Mouse (Mus musculus): ENCODE data around the gene Smn1. TPM values are rescaled to one million over a fixed set of nuclear protein-coding genes. Genes with fewer than 3 reads are reported as not detected.
"Not testable (repeated sequence)": the region's sequence is repeated elsewhere in the genome, so short reads cannot be mapped to it uniquely, and the experiment has no call there.

Gene Smn1
- total RNA-seq (2017) = 52.2 and 54.5 TPM in 2 replicates

GRCm38 (mm10) chr13:100124423-100125257, at the start of gene Smn1:
Gene Smn1, plus strand, starts transcription at chr13:100124852.
- ATAC-seq (replicated peaks; ENCODE audit: low read depth, poor library complexity, severe bottlenecking) = peak; percentile 100

DNA sequence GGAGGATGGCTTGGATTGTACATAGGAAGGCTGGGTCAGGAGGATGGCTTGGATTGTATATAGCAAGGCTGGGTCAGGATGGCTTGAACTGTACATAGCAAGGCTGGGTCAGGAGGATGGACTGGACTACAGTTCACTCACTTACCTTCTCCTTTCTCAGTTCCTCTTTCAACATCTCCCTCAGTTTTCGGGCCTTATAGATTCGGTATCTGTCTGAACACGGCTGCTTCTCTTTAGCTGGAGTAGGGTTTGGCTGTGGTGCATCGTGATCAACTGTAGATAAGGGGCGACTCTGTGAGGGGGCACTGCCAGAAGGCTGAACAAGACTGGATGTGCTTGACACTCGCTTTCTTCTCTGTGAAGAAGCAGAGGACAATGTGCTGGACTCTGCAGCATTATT, 25.8 kb upstream of the Smn1 start:
- peak; percentile 33; the same call in 1 of the 2 replicates for ATAC-seq (replicated peaks; ENCODE audit: low read depth, poor library complexity, severe bottlenecking)

GRCm38 (mm10) chr13:100103052-100103658, 21.5 kb upstream of the Smn1 start:
- ATAC-seq (replicated peaks; ENCODE audit: low read depth, poor library complexity, severe bottlenecking) = no peak

GRCm38 (mm10) chr13:100103748-100104254, 20.9 kb upstream of the Smn1 start, which contains the start of gene Bdp1:
Gene Bdp1, minus strand, starts transcription at chr13:100104070.
- peak; percentile 80 for ATAC-seq (replicated peaks; ENCODE audit: low read depth, poor library complexity, severe bottlenecking)

- peak; percentile 50 for ATAC-seq (replicated peaks; ENCODE audit: low read depth, poor library complexity, severe bottlenecking)
Measured at GRCm38 (mm10) chr13:100107652-100108472, 16.8 kb upstream of the Smn1 start, which contains the start of gene Serf1. Gene Serf1, plus strand, starts transcription at chr13:100108012.

DNA sequence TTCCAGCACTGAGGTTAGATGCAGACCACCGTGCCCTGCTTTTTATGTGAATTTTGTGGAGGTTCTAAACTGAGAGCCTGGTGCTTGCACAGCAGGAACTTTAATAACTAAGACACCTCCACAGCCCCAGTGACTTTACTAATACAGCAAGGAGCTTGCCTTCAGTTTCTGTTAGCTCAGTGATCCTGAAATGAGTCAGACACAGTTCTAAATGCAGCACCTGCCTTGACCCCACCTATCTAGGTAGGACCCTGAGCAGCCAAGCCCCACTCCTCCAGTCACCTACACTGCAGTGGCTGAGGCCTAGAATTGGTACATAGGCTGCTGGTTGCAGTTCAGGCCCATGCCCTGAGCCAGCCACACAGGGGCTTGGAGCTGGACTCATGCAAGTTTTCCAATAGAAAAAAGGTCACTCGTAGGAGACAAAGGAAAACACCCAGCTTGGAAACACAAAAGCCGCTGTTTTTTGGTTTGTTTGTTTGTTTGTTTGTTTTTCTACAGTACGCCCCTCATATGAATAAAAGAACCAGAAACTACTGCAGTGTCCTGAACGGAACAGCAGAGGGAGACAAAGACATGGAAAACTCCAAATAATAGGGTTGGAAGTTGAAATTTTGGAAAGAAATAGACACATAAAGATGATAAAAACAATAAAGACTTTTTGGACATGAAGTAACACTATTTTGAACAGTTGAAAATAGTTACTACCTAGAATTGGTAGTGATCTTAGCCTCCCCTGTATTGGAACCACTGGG, 12.3 kb upstream of the Smn1 start:
- ATAC-seq (replicated peaks; ENCODE audit: low read depth, poor library complexity, severe bottlenecking) = no peak

DNA sequence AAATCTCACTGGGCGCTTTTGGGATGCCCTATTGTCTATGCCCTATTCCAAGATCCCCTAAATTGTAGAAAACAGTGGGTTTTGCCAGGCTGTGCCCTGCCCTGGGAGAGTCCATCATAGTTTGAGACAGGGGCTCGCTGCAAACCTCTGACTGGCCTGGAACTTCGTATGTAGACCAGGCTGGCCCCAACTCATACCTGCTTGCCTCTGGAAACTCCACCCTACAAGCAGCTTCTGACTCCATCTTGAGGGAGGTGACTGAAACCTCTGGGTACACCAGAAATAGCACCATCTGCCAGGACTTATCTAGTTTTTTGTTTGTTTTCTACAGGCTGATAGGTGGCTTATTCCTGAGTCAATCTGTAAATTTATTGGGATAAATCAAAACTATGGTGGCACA, 682 bp upstream of the Smn1 start:
- no peak for ATAC-seq (replicated peaks; ENCODE audit: low read depth, poor library complexity, severe bottlenecking)

DNA sequence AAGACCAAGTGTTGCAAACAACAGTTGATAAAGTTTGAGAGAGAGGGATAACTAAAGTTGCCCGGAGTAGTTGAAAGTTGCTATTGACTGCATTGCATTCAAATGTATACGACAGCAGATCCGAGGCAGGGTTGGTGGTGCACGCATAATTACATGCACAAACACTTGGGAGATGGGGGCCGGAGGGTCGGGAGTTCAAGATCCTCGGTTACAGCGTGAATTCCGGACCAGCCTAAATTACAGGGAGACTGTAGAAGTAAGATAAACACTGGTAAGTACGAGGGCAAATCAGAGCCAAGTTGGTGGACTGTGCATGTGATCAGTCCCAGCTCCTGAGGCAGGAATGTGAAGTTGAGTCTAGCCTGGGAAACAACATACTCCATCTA, 599 bp downstream of the Smn1 start:
- no peak for ATAC-seq (replicated peaks; ENCODE audit: low read depth, poor library complexity, severe bottlenecking)

DNA sequence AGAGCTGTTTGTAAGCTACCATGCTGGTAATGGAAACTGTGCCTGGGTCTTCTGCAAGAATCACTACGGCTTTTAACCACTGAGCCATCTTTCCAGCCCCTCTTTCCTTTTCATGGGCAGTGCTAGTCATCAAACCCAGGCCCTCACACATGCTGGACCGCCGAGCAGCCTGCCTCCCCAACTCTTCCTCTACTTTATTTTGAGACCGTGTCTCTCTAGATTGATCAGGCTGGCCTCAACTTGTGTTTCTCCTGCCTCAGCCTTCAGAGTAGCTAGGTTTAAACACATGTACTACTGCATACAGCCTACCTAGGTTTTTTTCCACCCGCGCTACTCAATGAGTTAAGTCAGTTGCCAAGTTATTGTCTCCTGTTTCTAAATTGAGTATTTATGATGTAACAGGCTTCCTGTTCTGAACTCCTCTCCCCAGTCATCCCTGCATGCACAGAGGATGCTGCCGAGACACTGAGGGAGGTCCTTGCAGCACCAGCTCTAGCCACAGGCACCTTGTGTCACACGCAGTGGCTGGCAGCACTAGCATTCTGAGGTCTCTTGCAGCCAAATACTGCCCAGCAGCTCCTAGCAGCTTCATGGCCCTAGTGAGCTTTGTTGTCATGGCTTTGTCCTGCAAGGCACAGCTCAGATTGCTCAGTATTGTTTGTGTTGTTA, 17.1 kb downstream of the Smn1 start:
- ATAC-seq (replicated peaks; ENCODE audit: low read depth, poor library complexity, severe bottlenecking) = no peak

- peak; percentile 94 for ATAC-seq (replicated peaks; ENCODE audit: low read depth, poor library complexity, severe bottlenecking)
Measured at GRCm38 (mm10) chr13:100152659-100153058, 28.0 kb downstream of the Smn1 start.

DNA sequence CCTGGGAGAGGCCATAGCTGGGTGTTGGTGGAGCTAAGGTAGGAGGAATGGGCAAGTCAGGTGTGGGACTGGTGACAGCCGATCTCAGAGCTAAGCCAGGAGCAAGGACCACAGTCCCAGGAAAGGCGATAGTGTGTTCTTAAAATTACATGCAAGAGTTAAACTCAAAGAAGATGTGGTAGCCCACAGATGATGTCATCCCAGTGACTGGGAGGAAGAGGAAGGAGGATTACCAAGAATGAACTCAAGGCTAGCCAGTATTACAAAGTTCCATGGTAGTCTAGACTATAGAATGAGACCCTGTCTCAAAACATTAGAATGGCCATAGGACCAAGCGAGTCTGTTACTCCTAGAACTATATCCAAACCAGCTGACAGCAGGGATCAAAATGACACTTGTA, 32.0 kb downstream of the Smn1 start:
- ATAC-seq (replicated peaks; ENCODE audit: low read depth, poor library complexity, severe bottlenecking) = no peak

DNA sequence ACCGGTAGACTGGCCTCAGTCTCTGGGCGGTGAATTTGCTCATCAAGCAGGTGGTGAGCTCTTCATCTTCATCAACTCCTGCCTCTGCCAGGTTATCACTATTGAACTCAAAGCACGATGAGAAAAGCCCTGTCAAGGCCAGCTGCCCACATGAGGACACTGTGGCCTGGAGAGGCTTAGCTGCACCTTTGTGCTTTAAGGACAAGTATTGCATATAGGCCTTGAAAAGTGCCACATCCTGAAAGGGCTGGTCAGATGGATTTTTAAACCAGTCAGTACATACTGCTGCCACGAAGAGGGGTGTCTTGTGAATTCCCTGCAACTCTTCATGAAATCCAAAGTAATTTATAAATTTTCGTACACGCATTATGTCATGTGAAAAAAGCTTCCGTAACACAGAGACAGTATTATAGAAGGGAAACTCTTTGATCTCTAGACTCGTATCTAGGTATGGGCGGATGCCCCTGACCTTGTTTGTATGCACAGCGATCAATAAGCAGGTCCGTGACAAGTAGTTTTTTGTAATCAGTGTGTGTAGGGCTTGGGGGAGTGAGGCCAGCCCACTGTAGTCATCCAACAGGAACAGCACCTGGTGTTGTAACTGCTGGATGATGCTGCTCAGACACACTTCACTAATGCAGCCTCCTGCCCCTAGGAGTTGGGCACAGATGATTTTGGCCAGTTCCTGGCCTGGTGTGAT, 36.7 kb downstream of the Smn1 start:
- ATAC-seq (replicated peaks; ENCODE audit: low read depth, poor library complexity, severe bottlenecking) = not testable (repeated sequence)

DNA sequence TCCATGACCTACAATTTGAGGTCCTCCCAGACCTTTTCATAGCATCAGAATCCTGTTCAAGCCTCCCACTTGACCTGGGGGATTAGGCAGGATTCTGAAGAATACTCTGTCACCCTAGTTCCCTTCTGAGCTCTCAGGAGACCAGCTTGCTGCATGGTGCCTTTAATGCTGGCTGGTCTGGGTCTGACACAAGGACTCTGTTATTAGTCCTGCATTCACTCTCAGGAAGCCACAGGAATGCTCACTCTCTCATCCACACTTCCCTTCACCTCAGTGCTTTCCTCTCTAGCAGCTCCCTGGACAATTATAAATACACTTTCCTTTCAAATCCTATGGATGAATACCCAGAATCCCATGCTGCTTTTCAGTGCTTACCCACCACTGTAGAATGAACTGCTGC, 37.8 kb downstream of the Smn1 start:
- ATAC-seq (replicated peaks; ENCODE audit: low read depth, poor library complexity, severe bottlenecking) = not testable (repeated sequence)

DNA sequence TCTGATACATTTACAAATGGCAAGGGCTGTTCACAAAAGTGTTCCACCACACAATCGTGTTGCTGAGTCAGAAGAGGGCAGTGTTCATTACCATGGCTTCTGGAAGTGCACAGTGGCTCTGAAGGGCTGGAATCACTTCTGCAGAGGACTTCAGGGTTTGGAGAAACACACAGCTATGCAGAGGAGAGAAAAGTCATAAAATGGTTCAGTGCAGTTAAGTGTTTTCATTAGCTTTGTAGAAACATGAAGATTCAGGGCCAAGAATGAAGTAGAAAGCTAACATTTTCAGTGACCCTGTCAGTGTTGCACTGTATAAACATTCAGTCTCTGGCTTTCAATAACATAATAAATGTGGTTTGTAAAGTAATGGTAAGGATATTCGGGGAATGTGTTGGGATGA, 41.7 kb downstream of the Smn1 start:
- not testable (repeated sequence) for ATAC-seq (replicated peaks; ENCODE audit: low read depth, poor library complexity, severe bottlenecking)

- not testable (repeated sequence) for ATAC-seq (replicated peaks; ENCODE audit: low read depth, poor library complexity, severe bottlenecking)
Measured at GRCm38 (mm10) chr13:100174360-100174759, 49.7 kb downstream of the Smn1 start.

GRCm38 (mm10) chr13:100183111-100183510, 58.5 kb downstream of the Smn1 start:
- ATAC-seq (replicated peaks; ENCODE audit: low read depth, poor library complexity, severe bottlenecking) = peak; percentile 83
